Mouse (Mus musculus) cerebellum, adult 18-20 months (tissue): Measurements from ENCODE around the gene Cfap298.

Experiments
- DNase-seq, 2 experiments: peaks; one replicate each; pipeline ENCODE4 v3.0.0; 2021

The Cfap298 gene

DNA sequence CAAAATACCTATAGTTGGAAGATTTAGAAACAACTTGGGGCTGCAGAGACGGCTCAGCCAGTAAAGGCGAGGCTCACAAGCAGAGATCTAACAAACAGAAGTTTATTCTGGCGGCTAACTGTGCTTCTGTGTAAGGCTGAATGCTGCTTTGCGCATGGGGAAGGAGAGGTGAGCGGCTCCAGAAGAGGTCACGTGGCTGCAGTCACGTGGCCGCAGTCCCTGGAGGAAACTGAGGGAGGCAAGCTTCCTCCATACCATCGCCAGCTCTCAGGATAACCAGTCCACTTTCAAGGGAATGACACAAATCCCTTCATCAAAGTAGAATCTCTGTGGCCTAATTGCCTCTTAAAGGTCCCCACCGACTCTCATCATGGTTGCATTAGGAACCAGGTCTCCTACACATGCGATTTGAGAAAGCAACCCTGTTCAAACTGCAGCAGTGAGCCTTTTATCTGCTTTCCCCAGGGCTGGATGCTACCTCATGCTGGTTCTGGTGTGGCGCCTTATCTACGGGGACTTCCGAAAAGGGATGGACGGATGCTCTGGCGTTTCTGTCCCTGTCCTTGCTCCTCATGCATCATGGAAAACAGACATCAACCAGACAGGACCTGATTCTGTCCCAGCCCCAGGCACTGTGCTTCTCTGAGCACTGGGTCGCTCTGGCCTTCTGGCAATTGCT, 23.9 kb downstream of the Cfap298 start:
- DNase-seq = no peak

DNA sequence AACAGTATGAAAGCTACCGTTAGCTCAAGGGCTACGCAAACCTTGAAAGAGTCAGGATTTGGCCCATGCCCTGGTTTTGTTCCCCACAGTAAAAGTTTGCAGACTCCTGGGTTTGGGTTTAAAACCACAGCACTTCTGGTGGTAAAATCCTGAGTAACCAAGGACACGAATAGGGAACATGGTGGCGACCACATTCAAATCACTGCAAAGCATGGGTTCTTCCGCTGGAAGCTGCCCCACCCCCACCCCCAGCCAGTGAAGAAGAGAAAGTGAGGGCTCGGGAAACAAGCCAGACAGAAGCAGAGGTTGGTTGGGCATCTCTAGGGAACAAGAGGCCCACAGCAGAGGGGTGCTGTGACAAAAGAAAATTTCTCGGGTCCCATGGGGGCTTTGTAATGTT, 27.7 kb downstream of the Cfap298 start:
- DNase-seq = no peak

DNA sequence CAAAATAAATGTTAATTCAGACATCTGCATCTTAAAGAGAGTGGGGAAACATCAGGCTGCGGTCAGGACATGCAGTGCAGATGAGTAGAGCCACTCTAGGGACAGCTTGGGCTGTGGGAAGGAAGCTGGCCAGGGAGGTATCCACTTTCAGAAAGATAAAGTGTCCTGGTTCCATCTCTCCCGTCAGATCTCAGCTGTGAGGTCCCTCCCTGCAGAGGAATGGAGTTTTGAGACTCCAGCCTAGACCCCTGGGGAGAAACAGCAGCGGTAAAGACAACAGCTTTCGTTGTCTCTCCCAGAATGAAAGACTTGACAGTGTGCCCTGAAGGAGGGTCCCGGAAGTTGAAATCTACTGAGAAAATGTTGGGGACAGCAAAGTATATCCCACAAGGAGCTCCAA, 31.6 kb downstream of the Cfap298 start:
- no peak for DNase-seq

DNA sequence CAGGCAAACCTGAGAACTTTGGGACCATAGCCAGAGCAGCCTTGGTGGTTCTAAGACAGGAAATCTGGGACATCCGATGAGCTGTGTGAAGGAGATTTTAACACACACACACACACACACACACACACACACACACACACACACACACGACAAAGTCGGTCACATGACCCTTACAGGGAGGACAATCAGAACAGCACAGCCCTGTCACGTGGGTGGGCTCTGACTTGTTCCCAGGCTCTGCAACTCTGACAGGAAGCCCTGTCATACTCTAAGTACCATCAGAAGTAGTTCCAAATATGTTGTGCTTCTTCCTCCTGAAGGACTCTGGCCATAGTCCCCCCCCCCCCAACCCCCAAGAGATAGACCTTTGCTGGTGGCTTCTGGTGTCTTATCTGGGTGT, 33.5 kb downstream of the Cfap298 start:
- DNase-seq = no peak

GRCm38 (mm10) chr16:90899498-90899897, 35.4 kb downstream of the Cfap298 start:
- no peak for DNase-seq

DNA sequence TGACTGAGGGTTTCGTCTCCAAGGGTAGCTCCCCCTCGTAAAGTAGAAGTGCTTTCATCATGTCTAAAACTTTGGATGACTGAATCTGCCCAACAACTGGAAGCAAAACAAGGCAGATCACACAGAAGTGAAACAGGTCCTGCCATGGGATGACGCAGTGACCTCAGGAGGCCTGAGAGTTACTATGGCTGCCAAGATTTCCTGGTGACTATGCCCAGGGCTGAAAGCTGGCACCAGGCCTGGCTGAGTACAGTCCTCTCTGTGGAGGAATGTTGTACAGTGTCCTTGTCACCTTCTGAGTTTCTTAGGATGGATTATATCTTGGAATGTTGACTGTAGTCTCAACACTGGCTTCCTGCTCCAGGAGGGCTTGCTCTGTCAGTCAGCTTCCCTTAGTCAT, 37.3 kb downstream of the Cfap298 start:
- DNase-seq = no peak

- no peak for DNase-seq
These were observed 41.1 kb downstream of the Cfap298 start for GRCm38 (mm10) chr16:90893792-90894191.

GRCm38 (mm10) chr16:90893019-90893418, 41.9 kb downstream of the Cfap298 start:
- DNase-seq = no peak

- DNase-seq = no peak
These were observed 42.8 kb downstream of the Cfap298 start for GRCm38 (mm10) chr16:90892081-90892480.

GRCm38 (mm10) chr16:90891601-90892000, 43.3 kb downstream of the Cfap298 start:
- DNase-seq = no peak

DNA sequence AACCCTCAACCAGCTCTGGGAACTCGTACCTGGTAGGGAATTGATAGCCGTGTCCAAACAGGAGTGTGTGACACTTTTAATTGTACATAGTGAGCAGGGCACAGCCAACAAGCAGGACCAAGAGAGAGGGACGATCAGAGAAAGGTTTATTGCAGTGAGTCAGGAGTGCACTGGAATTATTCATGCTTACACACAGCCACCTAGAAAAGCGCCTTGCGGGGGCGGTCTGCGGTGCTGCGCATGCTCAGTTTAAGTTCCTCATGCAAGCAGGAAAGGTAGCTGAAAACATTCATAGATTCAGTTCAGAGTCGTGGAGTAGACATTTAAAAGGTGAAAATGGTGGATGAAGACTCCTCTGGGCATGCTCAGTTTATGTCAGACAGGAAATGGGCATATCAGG, 44.2 kb downstream of the Cfap298 start:
- DNase-seq = no peak

DNA sequence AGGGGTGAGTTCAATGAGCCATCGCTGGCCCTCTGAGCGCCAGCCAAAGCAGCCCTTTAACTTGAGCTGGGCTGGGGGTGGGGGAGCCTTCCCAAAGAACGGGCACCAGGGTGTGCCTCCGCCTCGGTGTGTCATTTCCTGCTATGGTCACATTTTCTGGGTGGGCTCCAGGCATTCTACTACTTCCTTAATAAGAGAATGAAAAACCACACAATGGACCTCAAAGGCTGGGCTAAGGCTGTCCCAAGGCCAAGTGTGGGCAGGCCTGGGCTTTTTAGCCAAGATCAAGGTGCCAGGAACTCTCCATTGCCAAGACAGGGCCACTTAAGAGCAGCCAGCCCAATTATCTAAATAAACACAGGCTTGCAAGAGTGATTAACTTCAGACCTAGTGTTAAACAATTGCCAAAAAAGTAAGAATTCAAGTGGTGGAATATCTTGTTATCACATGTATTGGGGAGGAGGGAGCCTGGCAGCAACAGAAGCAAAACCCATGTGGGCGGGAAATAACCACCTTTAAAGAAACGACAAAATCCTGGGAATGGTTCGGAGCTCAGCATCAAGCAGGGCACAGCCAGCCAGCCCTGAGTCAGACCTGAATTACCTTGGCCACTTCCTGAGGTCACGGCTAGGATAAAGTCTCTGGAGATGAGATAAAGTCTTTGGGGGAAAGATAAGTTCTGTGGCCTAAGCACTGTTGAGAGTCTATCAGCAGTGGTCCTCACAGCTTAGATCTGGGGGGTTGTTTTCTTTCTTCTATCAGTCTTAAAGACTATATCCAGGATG, 48.9 kb downstream of the Cfap298 start:
- no peak for DNase-seq

- no peak for DNase-seq
These were observed 49.6 kb downstream of the Cfap298 start for GRCm38 (mm10) chr16:90885351-90885750.

GRCm38 (mm10) chr16:90882501-90882977, 52.4 kb downstream of the Cfap298 start:
- DNase-seq = no peak

GRCm38 (mm10) chr16:90878135-90878860, 56.6 kb downstream of the Cfap298 start:
- DNase-seq = no peak
